Mouse (Mus musculus) erythroblast, embryonic 14.5 days (primary cell): Measurements from ENCODE around the gene Cenpi.

Experiments
- GATA1 ChIP-seq: IDR thresholded peaks from 2 replicates; pipeline ENCODE4 v1.6.1; 2012; ENCODE audit warnings: low read length, inconsistent platforms, mixed read lengths
- TAL1 ChIP-seq: IDR thresholded peaks from 3 replicates; pipeline ENCODE4 v1.6.1; 2012; ENCODE audit warnings: low read length, inconsistent platforms, mixed read lengths

DNA sequence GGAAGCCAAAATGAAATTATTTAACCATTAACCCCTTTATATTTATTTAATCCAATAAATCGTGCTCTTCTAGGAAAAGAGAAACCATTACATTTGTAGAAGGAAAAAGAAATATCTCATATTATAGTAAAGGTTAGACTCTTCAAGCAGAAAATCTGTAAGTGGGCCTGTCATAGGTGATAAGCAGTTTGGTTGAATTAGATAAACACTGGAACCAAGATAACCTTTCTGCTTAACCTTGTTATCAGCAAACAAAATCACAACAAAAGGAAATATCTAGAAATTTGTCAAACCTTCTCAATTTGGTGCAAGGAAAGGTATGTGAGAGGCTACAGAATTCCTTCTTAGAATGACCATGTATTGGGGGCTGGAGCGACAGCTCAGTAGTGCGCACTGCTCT is 27.4 kb upstream of the Cenpi start:
- TF ChIP-seq GATA1 (no peak), TAL1 (no peak)
